Mouse (Mus musculus) E14TG2a.4 (cell line): ENCODE data around the gene Pmpcb.

Experiments used
- CTCF ChIP-seq: conservative IDR thresholded peaks from 2 replicates; pipeline ENCODE4 v1.5.1; 2014; ENCODE audit warnings: low read length
- NANOG ChIP-seq: IDR thresholded peaks from 2 replicates; pipeline ENCODE4 v1.6.1; 2014; ENCODE audit warnings: borderline replicate concordance, low read length, mixed read lengths
- POU5F1 ChIP-seq: IDR thresholded peaks from 2 replicates; pipeline ENCODE4 v1.6.1; 2014; ENCODE audit warnings: low read length, borderline replicate concordance

GRCm38 (mm10) chr5:21737620-21738019, 679 bp downstream of the Pmpcb start:
- TF ChIP-seq CTCF (no peak), NANOG (no peak), POU5F1 (no peak)
